Mouse (Mus musculus) left cerebral cortex, adult 11 months (tissue): Measurements from ENCODE around the gene Crcp.
"Not testable (repeated sequence)": the region's sequence is repeated elsewhere in the genome, so short reads cannot be mapped to it uniquely, and the experiment has no call there.

Source experiments
- DNase-seq: peaks from one replicate; pipeline ENCODE4 v3.0.0; 2022; ENCODE audit warnings: low spot score

Crcp gene

DNA sequence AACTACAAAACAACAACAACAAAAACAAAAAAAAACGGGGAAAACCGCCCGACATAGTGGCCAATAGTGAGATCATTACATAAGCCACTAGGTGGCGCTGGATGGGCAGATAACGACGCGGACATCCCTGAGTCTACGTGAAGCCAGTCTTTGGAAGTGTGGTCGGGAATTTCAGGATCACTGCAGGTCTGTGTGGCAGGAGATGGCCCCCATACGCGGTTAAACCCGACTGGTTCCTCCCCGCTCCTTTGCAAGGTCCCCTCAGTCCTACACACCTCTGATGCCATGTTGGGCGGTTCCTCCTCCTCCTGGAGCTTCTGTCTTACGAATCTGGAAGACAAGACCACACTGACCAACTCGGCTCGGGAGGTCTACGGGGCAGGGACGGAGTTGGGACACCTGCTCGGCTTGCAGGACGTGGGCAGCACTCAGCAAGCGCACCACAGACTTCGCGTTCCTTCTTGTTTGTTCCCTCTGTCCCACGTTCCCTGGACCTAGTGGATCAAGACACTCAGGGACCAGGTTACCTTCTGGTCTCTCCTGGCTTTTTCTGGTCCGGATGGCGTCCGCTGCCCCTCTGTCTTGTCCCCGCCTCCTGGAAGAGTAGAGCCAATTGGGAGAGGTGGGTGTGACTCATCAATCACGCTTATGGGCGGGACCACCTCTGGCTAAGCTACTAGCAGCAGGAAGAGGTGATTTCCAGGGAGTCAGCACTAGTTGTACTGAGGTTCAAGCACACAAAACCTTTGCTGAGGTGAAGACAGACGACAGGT lies 5.1 kb upstream of the Crcp start:
- DNase-seq: peak; percentile 76

GRCm38 (mm10) chr5:130027134-130027533 lies 2.0 kb upstream of the Crcp start:
- no peak for DNase-seq

DNA sequence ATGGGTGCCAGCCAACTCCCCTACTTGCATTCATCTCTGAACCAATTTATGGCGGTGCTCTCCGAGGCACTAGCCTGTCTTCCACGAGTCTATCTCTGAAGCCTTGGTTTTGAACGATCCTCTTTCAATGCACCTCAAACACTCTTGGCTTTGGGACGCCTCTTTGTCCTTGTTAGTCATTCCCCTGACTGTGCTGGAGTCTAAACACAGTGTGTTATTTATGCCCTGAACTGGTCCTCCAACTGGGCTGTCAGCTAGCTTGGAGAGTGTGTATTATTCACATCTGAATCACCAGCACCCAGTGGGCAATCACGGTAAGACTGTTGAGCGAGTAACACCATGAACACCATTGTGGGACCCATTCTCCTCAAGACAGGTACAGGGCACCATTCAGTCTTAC lies 1.4 kb upstream of the Crcp start:
- DNase-seq: no peak

GRCm38 (mm10) chr5:130031410-130032390 lies 2.6 kb downstream of the Crcp start:
- no peak for DNase-seq

DNA sequence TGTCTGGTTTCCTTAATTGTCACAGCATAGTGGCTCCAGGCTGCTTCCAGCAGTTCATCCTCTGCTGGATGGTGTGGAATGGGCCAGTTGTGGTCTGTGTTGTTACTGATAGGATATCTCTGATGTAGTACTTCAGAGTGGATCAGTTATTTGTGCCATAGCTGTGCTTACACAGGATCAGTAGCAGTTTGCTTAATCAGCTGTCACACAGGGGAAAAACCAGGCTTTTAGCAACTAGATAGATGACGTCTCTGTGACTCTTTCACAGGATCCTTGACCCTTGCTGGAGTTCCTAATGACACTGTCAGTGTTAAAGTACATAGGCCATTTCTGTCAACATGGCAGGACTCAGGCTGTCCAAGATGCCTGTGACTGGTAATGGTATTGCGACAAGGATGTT lies 4.8 kb downstream of the Crcp start:
- DNase-seq: no peak

- not testable (repeated sequence) for DNase-seq
These were observed 7.2 kb downstream of the Crcp start for GRCm38 (mm10) chr5:130036300-130036699.

GRCm38 (mm10) chr5:130037752-130038455 lies 8.8 kb downstream of the Crcp start:
- peak; percentile 35 for DNase-seq

GRCm38 (mm10) chr5:130040797-130041196 lies 11.7 kb downstream of the Crcp start:
- DNase-seq: no peak

DNA sequence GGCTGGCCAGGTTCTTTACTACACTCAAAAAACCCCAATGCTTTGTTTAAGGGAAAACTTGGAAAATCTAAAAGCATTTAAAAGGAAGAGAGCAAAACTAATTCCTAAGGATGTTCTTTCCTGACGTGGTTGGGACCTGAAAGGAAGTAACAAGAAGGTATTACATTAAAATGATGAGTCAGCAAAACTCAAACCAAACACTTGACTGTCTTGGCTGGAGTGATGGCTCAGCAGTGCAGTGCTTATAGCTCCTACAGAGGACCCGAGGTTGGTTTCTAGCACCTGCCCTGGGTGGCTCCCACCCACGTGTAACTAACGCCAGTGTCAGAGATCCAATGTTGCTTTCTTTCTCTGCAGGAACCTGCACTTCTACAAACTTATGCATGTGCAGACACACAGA lies 12.2 kb downstream of the Crcp start:
- DNase-seq: no peak

DNA sequence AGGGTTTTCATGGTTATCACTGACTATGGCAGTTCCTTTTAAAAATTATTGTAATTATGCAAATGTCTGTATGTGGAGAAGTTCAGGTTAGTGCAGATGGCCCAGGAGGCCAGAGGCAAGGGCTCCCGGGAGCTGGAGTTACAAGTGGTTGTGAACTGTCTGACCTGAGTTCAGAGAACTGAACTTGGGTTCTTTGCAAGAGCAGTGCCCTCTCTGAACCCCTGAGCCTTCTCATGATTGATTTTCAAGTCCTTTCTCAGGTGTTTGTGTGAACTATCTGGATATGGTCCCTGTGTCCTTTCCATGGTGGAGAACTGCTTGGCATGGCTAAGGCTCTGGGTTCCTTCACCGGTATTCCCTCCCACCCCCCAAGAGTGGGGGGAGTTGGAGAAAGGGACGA lies 14.7 kb downstream of the Crcp start:
- no peak for DNase-seq

DNA sequence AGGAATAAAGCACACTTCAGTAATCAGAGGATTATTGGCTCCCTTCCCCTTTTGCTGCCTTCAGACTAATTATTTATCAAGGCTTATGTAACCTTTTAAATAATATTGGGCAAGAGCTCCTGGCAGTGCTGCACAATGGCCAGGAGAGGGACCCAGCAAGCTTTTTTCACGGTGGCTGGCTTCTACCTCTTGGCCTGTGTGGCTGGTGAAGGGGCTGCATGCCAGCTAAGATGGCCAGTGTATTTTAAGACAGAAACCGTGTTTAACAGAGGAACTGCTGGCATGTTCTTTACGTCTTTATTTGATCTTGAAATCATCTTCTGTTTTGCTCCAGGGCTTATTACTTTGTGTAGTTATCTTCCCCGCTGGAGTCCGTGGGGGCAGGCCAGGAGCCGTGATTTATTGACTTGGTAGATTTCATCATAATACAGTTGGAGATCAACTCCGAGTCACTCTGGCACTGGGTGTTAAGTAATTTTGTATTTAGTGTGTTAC lies 15.2 kb downstream of the Crcp start:
- DNase-seq: peak; percentile 57

- DNase-seq: no peak
These were observed 17.0 kb downstream of the Crcp start for GRCm38 (mm10) chr5:130046100-130046499.

DNA sequence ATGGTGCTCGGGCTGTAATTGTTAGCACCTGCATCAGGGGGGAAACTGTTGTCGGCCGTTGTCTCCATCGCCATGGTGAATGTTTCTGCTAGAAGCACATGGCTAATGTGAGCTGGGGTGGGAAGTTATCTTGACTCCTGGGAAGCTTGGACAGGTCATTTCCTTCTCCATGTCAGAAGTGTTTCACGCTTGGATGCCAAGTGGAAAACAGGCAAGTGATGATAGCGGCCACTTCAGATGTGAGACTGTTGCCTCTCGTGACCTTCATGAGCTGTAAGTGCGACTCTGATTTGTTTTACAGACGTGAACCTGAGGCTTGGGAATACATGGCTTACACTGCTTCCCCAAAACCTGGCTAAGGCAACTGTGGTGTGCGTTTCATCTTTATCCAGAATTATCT lies 17.5 kb downstream of the Crcp start:
- no peak for DNase-seq

- no peak for DNase-seq
These were observed 17.9 kb downstream of the Crcp start for GRCm38 (mm10) chr5:130047013-130047412.

- no peak for DNase-seq
These were observed 19.9 kb downstream of the Crcp start for GRCm38 (mm10) chr5:130048786-130049520.

DNA sequence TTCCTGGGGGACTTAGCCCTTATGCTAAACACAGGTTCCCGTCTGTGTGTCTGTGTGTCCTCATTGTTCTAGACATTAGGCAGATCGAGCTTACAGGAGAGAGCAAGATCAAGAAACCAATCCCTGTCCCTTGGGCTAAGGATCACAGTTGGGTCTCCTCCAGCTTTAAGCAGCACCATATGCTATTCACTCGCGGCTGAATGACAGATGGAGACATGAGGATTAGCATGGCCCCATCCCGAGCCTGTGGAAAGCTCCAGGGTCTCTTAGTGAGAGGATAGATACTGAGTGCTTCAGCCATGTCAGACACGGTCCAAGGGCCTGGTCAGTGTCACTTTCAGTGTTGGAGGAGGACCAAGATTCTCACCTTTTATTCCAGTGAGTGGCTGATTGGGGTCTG lies 21.3 kb downstream of the Crcp start:
- no peak for DNase-seq

GRCm38 (mm10) chr5:130051073-130051860 lies 22.2 kb downstream of the Crcp start:
- no peak for DNase-seq

- no peak for DNase-seq
These were observed 23.4 kb downstream of the Crcp start for GRCm38 (mm10) chr5:130052510-130052909.

DNA sequence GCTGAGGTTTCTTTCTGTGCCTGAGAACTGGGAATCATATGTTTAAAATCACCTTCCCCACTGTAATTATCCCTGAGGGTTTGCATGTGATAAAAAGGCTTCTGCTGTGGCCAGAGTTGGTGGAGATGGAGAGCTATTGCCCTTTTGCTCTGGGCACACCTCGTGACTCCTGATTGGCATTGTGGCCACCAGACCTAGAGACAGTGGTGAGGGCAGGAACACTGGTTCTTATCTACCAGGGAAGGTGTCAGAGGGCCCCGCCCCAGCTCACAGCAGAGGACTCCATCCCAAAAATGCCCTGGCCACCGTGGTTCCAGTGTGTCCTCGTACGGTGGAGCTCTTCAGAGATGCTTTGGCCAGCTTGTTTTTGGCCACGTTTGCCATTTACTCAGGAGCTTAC lies 23.9 kb downstream of the Crcp start:
- DNase-seq: no peak

DNA sequence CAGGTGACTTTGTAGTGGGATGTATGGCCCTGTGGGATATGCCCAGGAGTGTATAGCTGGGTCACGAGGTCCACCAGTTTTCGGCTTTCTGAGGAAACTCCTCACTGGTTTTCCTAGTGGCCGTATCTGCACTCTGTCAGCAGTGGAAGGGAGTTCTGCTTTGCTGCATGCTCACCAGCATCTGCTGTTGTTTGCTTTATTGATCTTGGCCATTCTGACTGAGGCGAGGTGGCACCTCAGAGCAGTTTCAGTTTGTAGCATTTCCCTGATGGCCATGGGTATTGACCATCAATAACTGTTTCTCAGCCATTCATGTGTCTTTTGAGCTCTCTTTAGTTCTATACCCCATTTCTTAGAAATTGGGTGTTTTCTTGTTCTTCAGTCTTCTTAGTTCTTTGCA lies 26.6 kb downstream of the Crcp start:
- no peak for DNase-seq

DNA sequence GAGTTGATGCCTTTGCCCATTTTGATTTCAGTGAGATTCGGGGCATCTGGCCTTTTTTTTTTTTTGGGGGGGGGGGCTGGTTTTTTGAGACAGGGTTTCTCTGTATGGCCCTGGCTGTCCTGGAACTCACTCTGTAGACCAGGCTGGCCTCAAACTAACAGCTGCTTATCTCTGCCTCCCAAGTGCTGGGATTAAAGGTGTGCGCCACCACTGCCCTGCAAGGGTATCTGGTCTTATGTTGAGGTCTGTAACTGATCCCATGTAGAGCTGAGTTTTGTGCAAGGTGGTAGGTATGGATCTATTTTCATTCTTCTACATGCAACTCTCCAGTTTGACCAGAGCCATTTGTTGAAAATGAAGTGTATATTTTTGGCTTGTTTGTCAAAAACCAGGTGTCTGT lies 27.2 kb downstream of the Crcp start:
- no peak for DNase-seq
